Mouse (Mus musculus) ES-E14 (cell line): ENCODE results near the gene Gm10271. TPM values are rescaled to one million over a fixed set of nuclear protein-coding genes. Genes with fewer than 3 reads are reported as not detected.
A peak's percentile ranks its signal among the peaks of the same experiment; 100 is the strongest.

Experiments used
- DNase-seq: peaks from one replicate; pipeline ENCODE4 v3.0.0-alpha.2; 2013; ENCODE audit warnings: low read depth, low spot score
- H3K27ac ChIP-seq: 2 replicates; pipeline ENCODE4 v1.5.1; 2012; ENCODE audit warnings: low read depth, mild to moderate bottlenecking, low read length, moderate library complexity, mixed read lengths; ENCODE audit not compliant: poor library complexity, insufficient read depth, severe bottlenecking
- H3K36me3 ChIP-seq: 2 replicates; pipeline ENCODE4 v1.6.1; 2012; ENCODE audit warnings: mild to moderate bottlenecking, low read length, moderate library complexity, mixed read lengths; ENCODE audit not compliant: control insufficient read depth, poor library complexity, insufficient read depth, severe bottlenecking
- H3K4me1 ChIP-seq, 2 experiments: fragments of 150-350 bp in 1 of 2; sonication (generic) in 1 of 2; 2 replicates each; pipeline ENCODE4 v1.6.1; 2012; ENCODE audit warnings: low read length in 2 of 2, mild to moderate bottlenecking in 1 of 2, mixed read lengths in 1 of 2; ENCODE audit not compliant: control insufficient read depth in 2 of 2, insufficient read depth in 2 of 2, poor library complexity in 1 of 2
- H3K4me3 ChIP-seq, 2 experiments: fragments of 150-350 bp in 1 of 2; sonication (generic) in 1 of 2; 2 replicates each; pipeline ENCODE4 v1.5.1; 2012; ENCODE audit warnings: low read length in 2 of 2, low read depth in 1 of 2, mild to moderate bottlenecking in 1 of 2, mixed read lengths in 1 of 2; ENCODE audit not compliant: insufficient read depth in 1 of 2, poor library complexity in 1 of 2, severe bottlenecking in 1 of 2
- H3K9ac ChIP-seq: 2 replicates; pipeline ENCODE4 v1.6.1; 2012; ENCODE audit warnings: low read depth, mild to moderate bottlenecking, low read length, mixed read lengths; ENCODE audit not compliant: poor library complexity, insufficient read depth, severe bottlenecking
- H3K9me3 ChIP-seq: fragments of 150-350 bp; sonication (generic); 2 replicates; pipeline ENCODE4 v1.6.1; 2012; ENCODE audit warnings: low read depth, mild to moderate bottlenecking, low read length; ENCODE audit not compliant: control insufficient read depth, insufficient read depth
- CHD2 ChIP-seq: IDR thresholded peaks from 2 replicates; pipeline ENCODE4 v1.6.1; 2014; ENCODE audit warnings: mild to moderate bottlenecking, low read depth, low read length, inconsistent platforms
- HCFC1 ChIP-seq: IDR thresholded peaks from 2 replicates; pipeline ENCODE4 v1.6.1; 2012; ENCODE audit warnings: low read length, inconsistent platforms, borderline replicate concordance; ENCODE audit not compliant: insufficient read depth
- MAFK ChIP-seq: IDR thresholded peaks from 2 replicates; pipeline ENCODE4 v1.6.1; 2014; ENCODE audit warnings: mild to moderate bottlenecking, low read depth, low read length, inconsistent platforms; ENCODE audit not compliant: insufficient read depth
- ZC3H11A ChIP-seq: IDR thresholded peaks from 2 replicates; pipeline ENCODE4 v1.6.1; 2012; ENCODE audit warnings: low read depth, mild to moderate bottlenecking, inconsistent platforms, low read length, borderline replicate concordance
- ZNF384 ChIP-seq: IDR thresholded peaks from 2 replicates; pipeline ENCODE4 v1.6.1; 2012; ENCODE audit warnings: low read depth, low read length, inconsistent platforms
- in situ Hi-C, 2 experiments: fragments of 600-800 bp; cut with MboI; formaldehyde crosslinking; loops; one replicate each; pipeline ENCODE4 v1.15.1; 2025; ENCODE audit warnings: low sequenced_read_pairs in 2 of 2, inconsistent platforms in 1 of 2; ENCODE audit not compliant: unreplicated experiment in 2 of 2
- total RNA-seq: library from RNA; depleted of rRNA; stranded (reverse); fragments of 300-350 nt; gene quantifications from 2 replicates; pipeline ENCODE4 v1.2.3, GENCODE M21; 2012

Gm10271 gene
- total RNA-seq, 1 experiment, result not detected

GRCm38 (mm10) chr10:116955191-116955590, 17.2 kb downstream of the Gm10271 start:
- Histone ChIP-seq H3K9ac (no peak overlapping the region), H3K36me3 (no peaks in the 10 kb centered on the region), H3K9me3 (no peaks in the 10 kb centered on the region), H3K4me3 (no peak overlapping the region), H3K4me1 (peaks cover 0 to 6% of the 10 kb centered on the region in 2 experiments; a peak in 1 of 4 replicates), H3K27ac (no peak overlapping the region)
- in situ Hi-C loops, result no loop called here
- TF ChIP-seq MAFK (no peak), ZC3H11A (no peak), HCFC1 (no peak), ZNF384 (no peak), CHD2 (no peak)
- no peak for DNase-seq

- H3K36me3 ChIP-seq, result no peaks in the 10 kb centered on the region; the same call in 1 of the 2 replicates
- H3K9ac ChIP-seq, result no peak overlapping the region
- H3K4me1 ChIP-seq, result peaks cover 0 to 6% of the 10 kb centered on the region in 2 experiments; a peak in 3 of 4 replicates
- no peak overlapping the region; the same call in 1 of the 2 replicates for H3K27ac ChIP-seq
- no peaks in the 10 kb centered on the region for H3K9me3 ChIP-seq
- H3K4me3 ChIP-seq, result peak overlapping the region; percentile 7 to 66; a peak in 3 of 4 replicates
- in situ Hi-C loops, result no loop called here
- no peak for DNase-seq
- TF ChIP-seq CHD2, result no peak
- no peak for TF ChIP-seq HCFC1
- no peak for TF ChIP-seq ZC3H11A
- no peak for TF ChIP-seq ZNF384
- TF ChIP-seq MAFK, result no peak
Measured at GRCm38 (mm10) chr10:116950886-116951285, 21.5 kb downstream of the Gm10271 start.

- H3K27ac ChIP-seq, result peak within 1 kb of the TSS; percentile 90
- TF ChIP-seq MAFK (no peak), HCFC1 (no peak), CHD2 (no peak), ZC3H11A (no peak), ZNF384 (no peak)
- H3K9ac ChIP-seq, result peak within 1 kb of the TSS; percentile 97
- peak; percentile 70 for DNase-seq
- in situ Hi-C loops, result no loop called here
- H3K4me3 ChIP-seq, result peak within 1 kb of the TSS; percentile 88 to 100
- no peaks in the 10 kb centered on the region; the same call in 1 of the 2 replicates for H3K36me3 ChIP-seq
- no peaks in the 10 kb centered on the region for H3K9me3 ChIP-seq
- peaks cover 0 to 8% of the 10 kb centered on the region in 2 experiments; a peak in 3 of 4 replicates for H3K4me1 ChIP-seq
Measured at GRCm38 (mm10) chr10:116950009-116950769, 22.2 kb downstream of the Gm10271 start, which contains the start of gene Rab3ip. Rab3ip (minus strand) TSS chr10:116950769.

GRCm38 (mm10) chr10:116949111-116950008, 23.0 kb downstream of the Gm10271 start:
- H3K4me3 ChIP-seq, result peak overlapping the region; percentile 88 to 100
- in situ Hi-C loops, result no loop called here
- no peaks in the 10 kb centered on the region; the same call in 1 of the 2 replicates for H3K36me3 ChIP-seq
- peaks cover 0 to 12% of the 10 kb centered on the region in 2 experiments; a peak in 3 of 4 replicates for H3K4me1 ChIP-seq
- TF ChIP-seq CHD2 (no peak), MAFK (no peak), ZC3H11A (no peak), ZNF384 (no peak), HCFC1 (no peak)
- H3K9me3 ChIP-seq, result no peaks in the 10 kb centered on the region
- H3K27ac ChIP-seq, result peak overlapping the region; percentile 90
- no peak for DNase-seq
- H3K9ac ChIP-seq, result peak overlapping the region; percentile 97
